Mouse (Mus musculus) midbrain, embryonic 13.5 days (tissue): ENCODE results near the gene Sgpl1. TPM values are rescaled to one million over a fixed set of nuclear protein-coding genes. Genes with fewer than 3 reads are reported as not detected.

Source experiments
- ATAC-seq: fragments of 200-750 bp; cut with Nextera tagmentation; 2 replicates; pipeline ENCODE4 v1.8.0; 2017; ENCODE audit warnings: mild to moderate bottlenecking, moderate TSS enrichment, moderate library complexity
- H3K27ac ChIP-seq: fragments of 300-500 bp; sonication (generic); 2 replicates; pipeline ENCODE4 v1.5.1; 2015; ENCODE audit warnings: inconsistent platforms, mild to moderate bottlenecking, moderate library complexity
- H3K27me3 ChIP-seq: fragments of 300-500 bp; sonication (generic); 2 replicates; pipeline ENCODE4 v1.6.1; 2015; ENCODE audit warnings: mild to moderate bottlenecking, inconsistent platforms
- H3K36me3 ChIP-seq: fragments of 300-500 bp; sonication (generic); 2 replicates; pipeline ENCODE4 v1.6.1; 2015; ENCODE audit warnings: mild to moderate bottlenecking, inconsistent platforms
- H3K4me1 ChIP-seq: fragments of 300-500 bp; sonication (generic); replicated peaks from 2 replicates; pipeline ENCODE4 v1.6.1; 2015; ENCODE audit warnings: inconsistent platforms
- H3K4me2 ChIP-seq: fragments of 300-500 bp; sonication (generic); replicated peaks from 2 replicates; pipeline ENCODE4 v1.6.1; 2015; ENCODE audit warnings: moderate library complexity, mild to moderate bottlenecking, inconsistent platforms
- H3K4me3 ChIP-seq: fragments of 300-500 bp; sonication (generic); replicated peaks from 2 replicates; pipeline ENCODE4 v1.5.1; 2015; ENCODE audit warnings: mild to moderate bottlenecking, inconsistent platforms
- H3K9ac ChIP-seq: fragments of 300-500 bp; sonication (generic); replicated peaks from 2 replicates; pipeline ENCODE4 v1.6.1; 2015; ENCODE audit warnings: mild to moderate bottlenecking, inconsistent platforms
- H3K9me3 ChIP-seq: fragments of 300-500 bp; sonication (generic); 2 replicates; pipeline ENCODE4 v1.6.1; 2016; ENCODE audit warnings: mild to moderate bottlenecking, inconsistent platforms
- WGBS: fragments of 180-500 bp; shearing (Covaris S2); methylation state at CpG from one replicate; pipeline ENCODE4 v1.1.7; 2015; 5-methylcytosine and 5-hydroxymethylcytosine counted together
- polyA plus RNA-seq: library from polyadenylated mRNA; unstranded; fragments of >200 nt; fragmentation: Nextera tagmentation; extraction: Ambion mirVana; gene quantifications from 2 replicates; pipeline ENCODE4 v1.2.1, GENCODE M21; 2015

Sgpl1 gene
- polyA plus RNA-seq, 1 experiment from 2014 or later, result 70.8 TPM

- Histone ChIP-seq H3K9me3 (no peaks in the 10 kb centered on the region), H3K27ac (no peak overlapping the region), H3K4me1 (no peaks in the 10 kb centered on the region; the same call in 1 of the 2 replicates), H3K4me2 (no peak overlapping the region), H3K4me3 (no peak overlapping the region), H3K9ac (no peak overlapping the region), H3K36me3 (no peaks in the 10 kb centered on the region), H3K27me3 (no peaks in the 10 kb centered on the region)
- 52% methylated on average over 13 of the region's 13 CpGs for WGBS
- ATAC-seq, result no peak
These were observed 27.4 kb upstream of the Sgpl1 start for GRCm38 (mm10) chr10:61174711-61175441.

- no peak overlapping the region for H3K9ac ChIP-seq
- H3K27me3 ChIP-seq, result no peaks in the 10 kb centered on the region
- H3K4me1 ChIP-seq, result no peaks in the 10 kb centered on the region; the same call in 1 of the 2 replicates
- H3K36me3 ChIP-seq, result no peaks in the 10 kb centered on the region
- no peak overlapping the region for H3K4me2 ChIP-seq
- no peak overlapping the region for H3K27ac ChIP-seq
- WGBS, result 82% methylated on average over 4 of the region's 4 CpGs
- no peak for ATAC-seq
- no peak overlapping the region for H3K4me3 ChIP-seq
- H3K9me3 ChIP-seq, result no peaks in the 10 kb centered on the region
These were observed 25.0 kb upstream of the Sgpl1 start for GRCm38 (mm10) chr10:61172496-61172895.

GRCm38 (mm10) chr10:61171654-61172053 is 24.2 kb upstream of the Sgpl1 start, which contains the start of gene Tbata:
Tbata (plus strand) TSS chr10:61171954.
- no peaks in the 10 kb centered on the region for H3K9me3 ChIP-seq
- 77% methylated on average over 3 of the region's 3 CpGs for WGBS
- H3K27me3 ChIP-seq, result no peaks in the 10 kb centered on the region
- no peak for ATAC-seq
- no peak within 1 kb of the TSS for H3K4me2 ChIP-seq
- no peaks in the 10 kb centered on the region; the same call in 1 of the 2 replicates for H3K4me1 ChIP-seq
- no peak within 1 kb of the TSS for H3K4me3 ChIP-seq
- no peak within 1 kb of the TSS for H3K9ac ChIP-seq
- H3K27ac ChIP-seq, result no peak within 1 kb of the TSS
- H3K36me3 ChIP-seq, result no peaks in the 10 kb centered on the region

GRCm38 (mm10) chr10:61168393-61168792 is 20.9 kb upstream of the Sgpl1 start:
- Histone ChIP-seq H3K27me3 (no peaks in the 10 kb centered on the region), H3K9ac (no peak overlapping the region), H3K4me2 (no peak overlapping the region), H3K4me1 (no peaks in the 10 kb centered on the region), H3K9me3 (no peaks in the 10 kb centered on the region), H3K27ac (no peak overlapping the region), H3K4me3 (no peak overlapping the region), H3K36me3 (no peaks in the 10 kb centered on the region)
- WGBS, result 57% methylated on average over 2 of the region's 2 CpGs
- ATAC-seq, result no peak

- Histone ChIP-seq H3K27ac (no peak overlapping the region), H3K9ac (no peak overlapping the region), H3K36me3 (no peaks in the 10 kb centered on the region), H3K9me3 (no peaks in the 10 kb centered on the region), H3K4me1 (no peaks in the 10 kb centered on the region), H3K27me3 (no peaks in the 10 kb centered on the region), H3K4me3 (no peak overlapping the region), H3K4me2 (no peak overlapping the region)
- no peak for ATAC-seq
- 75% methylated on average over 9 of the region's 9 CpGs for WGBS
These were observed 20.0 kb upstream of the Sgpl1 start for GRCm38 (mm10) chr10:61167333-61168096.

GRCm38 (mm10) chr10:61162366-61162765 is 14.9 kb upstream of the Sgpl1 start:
- Histone ChIP-seq H3K4me2 (no peak overlapping the region), H3K27ac (no peak overlapping the region), H3K9me3 (no peaks in the 10 kb centered on the region), H3K4me1 (no peaks in the 10 kb centered on the region), H3K36me3 (no peaks in the 10 kb centered on the region), H3K9ac (no peak overlapping the region), H3K27me3 (no peaks in the 10 kb centered on the region), H3K4me3 (no peak overlapping the region)
- 72% methylated on average over 3 of the region's 3 CpGs for WGBS
- no peak for ATAC-seq

- no peaks in the 10 kb centered on the region for H3K9me3 ChIP-seq
- no peak overlapping the region for H3K4me2 ChIP-seq
- ATAC-seq, result no peak
- H3K27ac ChIP-seq, result no peak overlapping the region
- no peak overlapping the region for H3K9ac ChIP-seq
- no peaks in the 10 kb centered on the region for H3K4me1 ChIP-seq
- H3K27me3 ChIP-seq, result no peaks in the 10 kb centered on the region
- 78% methylated on average over 4 of the region's 4 CpGs for WGBS
- H3K4me3 ChIP-seq, result no peak overlapping the region
- no peaks in the 10 kb centered on the region for H3K36me3 ChIP-seq
These were observed 13.2 kb upstream of the Sgpl1 start for GRCm38 (mm10) chr10:61160671-61161070.

GRCm38 (mm10) chr10:61160089-61160488 is 12.6 kb upstream of the Sgpl1 start:
- 89% methylated on average over 7 of the region's 7 CpGs for WGBS
- no peak for ATAC-seq
- Histone ChIP-seq H3K27me3 (no peaks in the 10 kb centered on the region), H3K9ac (no peak overlapping the region), H3K27ac (no peak overlapping the region), H3K4me1 (no peaks in the 10 kb centered on the region), H3K4me2 (no peak overlapping the region), H3K36me3 (no peaks in the 10 kb centered on the region), H3K9me3 (no peaks in the 10 kb centered on the region), H3K4me3 (no peak overlapping the region)

GRCm38 (mm10) chr10:61158594-61158993 is 11.1 kb upstream of the Sgpl1 start:
- Histone ChIP-seq H3K27me3 (no peaks in the 10 kb centered on the region), H3K4me3 (no peak overlapping the region), H3K4me1 (no peaks in the 10 kb centered on the region), H3K9me3 (no peaks in the 10 kb centered on the region), H3K36me3 (no peaks in the 10 kb centered on the region), H3K4me2 (no peak overlapping the region), H3K9ac (no peak overlapping the region), H3K27ac (no peak overlapping the region)
- ATAC-seq, result no peak
- WGBS, result 93% methylated on average over 3 of the region's 3 CpGs

GRCm38 (mm10) chr10:61156453-61156852 is 8.9 kb upstream of the Sgpl1 start:
- H3K4me3 ChIP-seq, result no peak overlapping the region
- H3K27ac ChIP-seq, result no peak overlapping the region
- no peaks in the 10 kb centered on the region for H3K4me1 ChIP-seq
- H3K9me3 ChIP-seq, result no peaks in the 10 kb centered on the region
- no peaks in the 10 kb centered on the region for H3K36me3 ChIP-seq
- ATAC-seq, result no peak
- no peak overlapping the region for H3K9ac ChIP-seq
- H3K4me2 ChIP-seq, result no peak overlapping the region
- H3K27me3 ChIP-seq, result no peaks in the 10 kb centered on the region
- WGBS, result 92% methylated on average over 2 of the region's 2 CpGs

- 88% methylated on average over 3 of the region's 3 CpGs for WGBS
- no peaks in the 10 kb centered on the region for H3K9me3 ChIP-seq
- no peak overlapping the region for H3K9ac ChIP-seq
- no peaks in the 10 kb centered on the region for H3K27me3 ChIP-seq
- no peak for ATAC-seq
- no peak overlapping the region for H3K27ac ChIP-seq
- H3K4me1 ChIP-seq, result no peaks in the 10 kb centered on the region
- no peak overlapping the region for H3K4me3 ChIP-seq
- no peak overlapping the region for H3K4me2 ChIP-seq
- H3K36me3 ChIP-seq, result no peaks in the 10 kb centered on the region
These were observed 8.1 kb upstream of the Sgpl1 start for GRCm38 (mm10) chr10:61155611-61156010.

- ATAC-seq, result no peak
- Histone ChIP-seq H3K36me3 (no peaks in the 10 kb centered on the region), H3K4me1 (no peaks in the 10 kb centered on the region), H3K27me3 (no peaks in the 10 kb centered on the region), H3K4me2 (no peak overlapping the region), H3K9me3 (no peaks in the 10 kb centered on the region), H3K9ac (no peak overlapping the region), H3K27ac (no peak overlapping the region), H3K4me3 (no peak overlapping the region)
These were observed 4.6 kb upstream of the Sgpl1 start for GRCm38 (mm10) chr10:61152131-61152530.
